Mouse (Mus musculus) intestine, embryonic 16.5 days (tissue): ENCODE measurements around the gene Rasgef1c. TPM values are rescaled to one million over a fixed set of nuclear protein-coding genes. Genes with fewer than 3 reads are reported as not detected.
A peak's percentile ranks its signal among the peaks of the same experiment; 100 is the strongest.

ENCODE experiments used
- ATAC-seq: fragments of 200-750 bp; cut with Nextera tagmentation; 2 replicates; pipeline ENCODE4 v1.8.0; 2017; ENCODE audit warnings: moderate TSS enrichment, moderate library complexity
- H3K27ac ChIP-seq: fragments of 300-500 bp; sonication (generic); 2 replicates; pipeline ENCODE4 v1.5.1; 2014; ENCODE audit warnings: mild to moderate bottlenecking, low read length
- H3K27me3 ChIP-seq: fragments of 300-500 bp; sonication (generic); replicated peaks from 2 replicates; pipeline ENCODE4 v1.6.1; 2014; ENCODE audit warnings: low read length, control low read depth, mixed read lengths; ENCODE audit not compliant: control insufficient read depth, insufficient read depth
- H3K36me3 ChIP-seq: fragments of 300-500 bp; sonication (generic); 2 replicates; pipeline ENCODE4 v1.6.1; 2014; ENCODE audit warnings: low read length, control low read depth; ENCODE audit not compliant: control insufficient read depth, insufficient read depth
- H3K4me1 ChIP-seq: fragments of 300-500 bp; sonication (generic); 2 replicates; pipeline ENCODE4 v1.6.1; 2014; ENCODE audit warnings: low read length, control low read depth, mixed read lengths; ENCODE audit not compliant: control insufficient read depth, insufficient read depth
- H3K4me2 ChIP-seq: fragments of 300-500 bp; sonication (generic); 2 replicates; pipeline ENCODE4 v1.6.1; 2014; ENCODE audit warnings: low read depth, low read length, control low read depth
- H3K4me3 ChIP-seq: fragments of 300-500 bp; sonication (generic); 2 replicates; pipeline ENCODE4 v1.5.1; 2014; ENCODE audit warnings: mild to moderate bottlenecking, low read length
- H3K9ac ChIP-seq: fragments of 300-500 bp; sonication (generic); 2 replicates; pipeline ENCODE4 v1.6.1; 2014; ENCODE audit warnings: low read depth, low read length
- H3K9me3 ChIP-seq: fragments of 300-500 bp; sonication (generic); 2 replicates; pipeline ENCODE4 v1.6.1; 2016; ENCODE audit warnings: low read length, control low read depth; ENCODE audit not compliant: control insufficient read depth
- whole genome bisulfite sequencing: fragments of 180-500 bp; shearing (Covaris S2); extraction: QIAGEN DNeasy Blood & Tissue Kit; methylation state at CpG from one replicate; pipeline ENCODE4 v1.1.7; 2014; 5-methylcytosine and 5-hydroxymethylcytosine counted together
- microRNA-seq: library from miRNA; unstranded; fragments of <30 nt; microRNA quantifications from one replicate; pipeline ENCODE4, GENCODE M21; 2016
- polyA plus RNA-seq: library from polyadenylated mRNA; unstranded; fragments of >200 nt; fragmentation: Nextera tagmentation; extraction: Ambion mirVana; gene quantifications from 2 replicates; pipeline ENCODE4 v1.2.1, GENCODE M21; 2015

Rasgef1c gene
- polyA plus RNA-seq, 1 experiment from 2014 or later, result 0.28 TPM

DNA sequence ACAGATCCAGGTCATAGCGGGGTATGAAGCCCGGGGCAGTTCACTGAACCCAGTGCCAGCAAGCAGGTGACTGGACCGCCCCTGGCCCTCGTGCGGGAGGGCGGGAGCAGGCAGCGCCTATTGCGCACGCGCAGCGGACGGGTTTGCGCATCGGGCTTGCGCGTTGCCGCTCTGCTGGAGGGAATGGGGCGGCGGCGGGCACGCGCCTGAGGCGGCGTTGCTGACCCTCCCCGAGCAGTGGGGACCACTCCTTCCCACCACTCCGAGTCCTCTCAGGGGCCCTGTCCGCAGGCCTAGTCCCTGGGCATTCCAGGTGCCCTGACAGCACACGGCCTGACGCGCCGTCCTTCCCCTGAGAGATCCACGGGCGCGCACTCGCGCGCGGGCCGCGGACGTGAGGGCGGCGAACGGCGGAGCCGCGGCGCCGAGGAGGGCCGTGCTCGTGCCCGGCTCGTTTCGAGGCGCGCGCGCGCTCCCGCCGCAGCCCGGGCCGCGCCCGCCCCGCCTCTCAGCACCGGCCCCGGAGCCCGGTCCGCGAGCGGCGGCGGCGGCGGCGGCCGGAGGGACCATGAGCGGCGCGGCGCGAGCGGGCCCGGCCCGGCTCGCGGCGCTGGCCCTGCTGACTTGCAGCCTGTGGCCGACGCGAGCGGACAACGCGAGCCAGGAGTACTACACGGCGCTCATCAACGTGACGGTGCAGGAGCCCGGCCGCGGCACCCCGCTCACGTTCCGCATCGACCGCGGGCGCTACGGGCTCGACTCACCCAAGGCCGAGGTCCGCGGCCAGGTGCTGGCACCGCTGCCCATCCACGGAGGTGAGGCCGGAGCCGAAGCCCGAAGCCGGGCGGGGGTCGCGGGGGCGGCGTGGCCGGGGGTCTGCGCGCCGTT lies 123.4 kb downstream of the Rasgef1c start, which contains the start of gene Rnf130:
Rnf130 (plus strand) TSS at position 514 of the 888 bp plus-strand sequence.
- peak; percentile 95 for ATAC-seq
- under 1% methylated on average over 88 of the region's 129 CpGs for WGBS
- no peaks in the 10 kb centered on the region for H3K27me3 ChIP-seq

DNA sequence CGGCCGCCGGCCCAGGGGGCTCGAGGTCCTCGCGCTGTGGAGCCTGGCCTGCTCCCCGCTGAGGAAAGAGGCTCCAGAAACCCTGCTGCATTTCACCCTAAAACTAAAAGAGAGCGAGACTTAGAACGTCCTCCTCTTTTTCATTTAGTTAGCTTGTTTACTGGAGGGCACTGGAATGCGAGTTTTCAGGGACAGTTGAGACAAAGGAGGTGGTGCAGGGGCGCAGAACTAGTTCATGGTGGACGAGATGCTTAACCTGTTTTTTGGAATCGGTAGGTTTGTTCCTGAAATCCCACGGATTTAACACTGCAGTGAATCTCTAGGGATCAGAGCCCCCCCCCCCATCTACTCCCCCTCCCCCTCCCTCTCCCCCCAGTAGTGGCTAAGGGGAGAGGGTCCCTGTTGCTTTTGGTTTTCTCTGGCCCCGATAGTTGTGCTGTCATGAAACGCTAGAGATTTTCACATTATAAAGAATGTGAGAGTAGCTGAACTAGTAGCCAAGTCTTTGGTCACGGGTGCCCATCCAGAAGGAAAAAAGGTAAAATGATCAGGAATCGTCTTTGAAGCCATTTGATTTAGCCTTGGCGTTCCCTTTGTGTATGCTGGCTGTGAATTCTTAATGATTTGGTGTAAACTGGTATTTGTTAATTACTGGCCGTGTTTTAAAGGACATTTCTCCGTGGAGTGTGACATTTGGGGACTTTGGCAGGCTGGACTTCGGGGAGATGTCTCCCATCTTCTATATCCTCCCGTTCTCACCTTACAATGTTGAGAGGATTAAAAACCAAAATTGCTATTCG lies 124.3 kb downstream of the Rasgef1c start:
- Histone ChIP-seq H3K4me3 (peak overlapping the region; percentile 92), H3K9me3 (no peaks in the 10 kb centered on the region), H3K27me3 (no peaks in the 10 kb centered on the region), H3K36me3 (no peaks in the 10 kb centered on the region), H3K27ac (peak overlapping the region; percentile 50), H3K4me1 (peaks cover 7% of the 10 kb centered on the region; the same call in 1 of the 2 replicates), H3K4me2 (peak overlapping the region; percentile 92), H3K9ac (peak overlapping the region; percentile 93)
- ATAC-seq, result no peak; the same call in 1 of the 2 replicates
- WGBS, result 5% methylated on average over 24 of the region's 24 CpGs

More for the DNA sequence above, 123.4 kb downstream of the Rasgef1c start, which contains the start of gene Rnf130:
- Histone ChIP-seq H3K4me1 (peaks cover 7% of the 10 kb centered on the region; the same call in 1 of the 2 replicates), H3K4me2 (peak within 1 kb of the TSS; percentile 92), H3K27ac (peak within 1 kb of the TSS; percentile 86), H3K4me3 (peak within 1 kb of the TSS; percentile 92), H3K36me3 (no peaks in the 10 kb centered on the region), H3K9me3 (no peaks in the 10 kb centered on the region), H3K9ac (peak within 1 kb of the TSS; percentile 93)

DNA sequence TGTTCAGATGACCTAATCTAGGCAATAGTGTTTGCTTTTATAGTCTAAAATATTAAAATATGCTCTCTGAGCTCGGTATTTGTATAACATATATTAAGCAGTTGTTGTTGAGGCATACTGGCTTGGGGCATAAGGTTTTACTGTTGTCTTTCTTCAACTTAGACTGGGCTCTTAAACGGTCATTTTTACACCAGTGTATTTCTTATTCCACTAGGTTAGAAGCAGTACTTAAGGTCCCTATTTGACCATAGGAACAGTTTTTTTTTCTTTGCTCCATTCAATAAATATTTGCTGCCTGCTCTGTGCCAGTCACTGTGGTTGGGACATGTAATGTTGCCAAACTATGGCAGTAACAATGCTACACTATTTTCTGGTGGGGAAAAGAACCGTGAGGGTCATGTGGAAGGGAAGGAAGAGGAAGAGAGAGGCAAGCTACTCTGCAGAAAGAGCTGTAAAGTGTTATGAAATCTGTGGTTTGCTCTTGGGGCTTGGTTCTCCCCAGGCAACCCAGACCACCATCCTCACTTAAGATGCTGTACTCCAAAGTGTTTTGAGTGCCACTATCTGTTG lies 125.0 kb downstream of the Rasgef1c start:
- no peak for ATAC-seq
- Histone ChIP-seq H3K9ac (no peak overlapping the region), H3K4me1 (peaks cover 7% of the 10 kb centered on the region; the same call in 1 of the 2 replicates), H3K27ac (no peak overlapping the region), H3K4me3 (peak overlapping the region; percentile 92), H3K27me3 (no peaks in the 10 kb centered on the region), H3K36me3 (no peaks in the 10 kb centered on the region), H3K9me3 (no peaks in the 10 kb centered on the region), H3K4me2 (peak overlapping the region; percentile 92; the same call in 1 of the 2 replicates)
- WGBS, result 32% methylated on average over 3 of the region's 3 CpGs

DNA sequence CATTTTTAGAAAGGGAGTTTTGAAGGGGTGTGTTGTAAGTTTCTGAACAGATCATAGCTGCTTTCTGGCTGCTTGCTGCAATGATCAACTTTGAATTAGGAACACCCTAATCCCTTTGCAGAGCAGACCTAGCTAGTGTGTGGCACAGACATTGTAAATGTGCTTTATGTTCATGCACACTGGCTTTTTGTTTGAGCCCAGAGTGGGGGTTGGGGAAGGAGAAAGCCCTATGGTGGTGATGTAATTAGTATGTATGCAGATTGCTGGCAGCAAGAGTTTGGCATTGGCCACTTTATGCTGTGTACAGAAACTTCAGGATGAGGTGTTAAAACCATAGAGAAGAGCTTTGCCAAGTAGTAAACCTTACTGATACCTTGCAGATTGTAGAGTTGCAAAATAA lies 126.8 kb downstream of the Rasgef1c start:
- peaks cover 7% of the 10 kb centered on the region; the same call in 1 of the 2 replicates for H3K4me1 ChIP-seq
- H3K4me3 ChIP-seq, result no peak overlapping the region
- no peak for ATAC-seq
- H3K36me3 ChIP-seq, result no peaks in the 10 kb centered on the region
- no peaks in the 10 kb centered on the region for H3K27me3 ChIP-seq
- no peaks in the 10 kb centered on the region for H3K9me3 ChIP-seq
- no peak overlapping the region for H3K4me2 ChIP-seq
- no peak overlapping the region for H3K9ac ChIP-seq
- no peak overlapping the region for H3K27ac ChIP-seq

Small RNA genes lying within 50 kb of the gene (microRNA-seq; reads per million reads assigned to microRNA genes)
- gene Gm23492, result not detected

Other genes with a start within 250 kb of the Rasgef1c start
- not detected in 2 replicates for gene Scgb3a1, start 238.2 kb upstream of the Rasgef1c start, polyA plus RNA-seq
- 26.9 and 31.5 TPM in 2 replicates for gene Cnot6, start 189.1 kb upstream of the Rasgef1c start, polyA plus RNA-seq
- gene Gfpt2, start 107.7 kb upstream of the Rasgef1c start, polyA plus RNA-seq, result 5.8 and 6.4 TPM in 2 replicates
- gene Mapk9, start 55.1 kb upstream of the Rasgef1c start, polyA plus RNA-seq, result 26.6 and 27.8 TPM in 2 replicates
- 14.7 and 21.2 TPM in 2 replicates for gene Rnf130, start 123.5 kb downstream of the Rasgef1c start, polyA plus RNA-seq
- 29.9 and 32.5 TPM in 2 replicates for gene Tbc1d9b, start 229.6 kb downstream of the Rasgef1c start, polyA plus RNA-seq